Mouse (Mus musculus): Measurements from ENCODE around the gene Sugp1. TPM values are rescaled to one million over a fixed set of nuclear protein-coding genes. Genes with fewer than 3 reads are reported as not detected.

Sugp1 gene
- polyA plus RNA-seq, 1 experiment = 34.5 TPM

DNA sequence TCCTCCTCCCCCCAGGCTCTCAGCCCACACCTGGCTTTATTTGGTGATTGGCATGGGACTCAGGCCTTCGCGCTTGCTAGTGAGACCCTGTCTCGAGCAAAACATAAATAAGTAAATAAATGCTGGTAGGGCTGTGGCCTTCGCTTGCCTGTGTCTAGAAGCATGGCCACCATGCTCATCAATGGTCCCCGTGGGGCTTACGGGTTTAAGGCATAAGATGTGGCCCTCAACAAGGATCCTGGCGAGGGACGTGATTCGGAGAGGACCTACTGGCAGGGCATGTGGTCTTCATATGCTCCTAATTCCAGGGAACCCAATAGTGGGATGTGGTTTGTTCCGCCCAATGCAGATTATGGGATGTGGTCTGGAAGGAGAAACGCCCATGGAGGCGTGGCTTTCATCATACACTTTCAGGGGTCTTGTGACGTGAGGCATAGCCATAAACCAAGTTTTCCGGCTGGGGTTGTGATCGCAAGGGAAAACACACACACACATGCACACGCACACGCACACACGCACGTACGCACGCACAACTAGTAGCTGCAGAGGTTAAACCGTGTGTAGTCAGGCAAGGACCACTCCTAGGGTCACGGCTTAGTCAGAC lies 68.7 kb downstream of the Sugp1 start:
- Histone ChIP-seq H3K4me1 (ENCODE audit: control insufficient read depth, insufficient read depth, low read length) (peaks cover 13% of the 10 kb centered on the region), H3K27ac (ENCODE audit: control insufficient read depth, insufficient read depth, low read depth, low read length) (no peak overlapping the region), H3K36me3 (ENCODE audit: control insufficient read depth, insufficient read depth, low read length) (no peaks in the 10 kb centered on the region), H3K27me3 (ENCODE audit: control insufficient read depth, insufficient read depth, low read length) (no peaks in the 10 kb centered on the region; the same call in 1 of the 2 replicates), H3K4me3 (ENCODE audit: control insufficient read depth, low read depth, low read length) (peak overlapping the region; percentile 83)
- TF ChIP-seq POLR2A (IDR thresholded peaks at IDR 0.05; ENCODE audit: control insufficient read depth, low read depth, low read length) = peak; percentile 41; the same call in 1 of the 2 replicates
- TF ChIP-seq CTCF (IDR thresholded peaks at IDR 0.05; ENCODE audit: control insufficient read depth, insufficient read depth, insufficient replicate concordance, low read depth, low read length) = no peak

DNA sequence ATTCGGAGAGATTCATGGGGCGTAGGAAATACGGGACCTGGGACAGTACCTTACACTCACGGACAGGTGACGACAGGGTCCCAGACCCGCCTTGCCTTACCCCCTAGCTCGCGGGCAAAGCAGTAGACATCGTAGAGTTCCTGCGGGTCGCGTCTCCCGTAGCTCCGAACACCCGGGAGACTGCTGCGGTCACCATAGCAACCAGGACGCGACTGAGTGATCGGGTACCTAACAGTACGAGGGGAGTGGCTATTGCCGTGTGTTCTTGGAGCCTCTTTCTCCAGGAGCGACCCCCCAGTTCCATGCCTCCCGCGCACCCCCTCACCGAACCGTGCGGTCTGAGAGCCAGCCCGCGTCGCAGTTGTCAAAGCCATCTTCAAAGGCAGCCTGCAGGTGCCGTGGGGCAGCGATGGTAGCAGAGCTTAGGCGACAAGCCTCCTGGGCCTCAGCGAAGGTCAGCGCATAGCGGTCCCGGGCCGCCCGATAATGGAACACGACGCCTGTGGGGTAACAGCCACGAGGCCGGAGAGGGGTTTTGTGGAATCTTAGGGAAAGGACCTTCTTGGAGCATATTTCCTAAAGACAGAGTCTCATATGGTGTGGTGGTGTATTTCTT lies 69.9 kb downstream of the Sugp1 start:
- Histone ChIP-seq H3K27me3 (ENCODE audit: control insufficient read depth, insufficient read depth, low read length) (no peaks in the 10 kb centered on the region; the same call in 1 of the 2 replicates), H3K36me3 (ENCODE audit: control insufficient read depth, insufficient read depth, low read length) (no peaks in the 10 kb centered on the region), H3K4me1 (ENCODE audit: control insufficient read depth, insufficient read depth, low read length) (peaks cover 13% of the 10 kb centered on the region), H3K4me3 (ENCODE audit: control insufficient read depth, low read depth, low read length) (peak overlapping the region; percentile 83), H3K27ac (ENCODE audit: control insufficient read depth, insufficient read depth, low read depth, low read length) (no peak overlapping the region)
- TF ChIP-seq POLR2A (IDR thresholded peaks at IDR 0.05; ENCODE audit: control insufficient read depth, low read depth, low read length) = no peak
- no peak for TF ChIP-seq CTCF (IDR thresholded peaks at IDR 0.05; ENCODE audit: control insufficient read depth, insufficient read depth, insufficient replicate concordance, low read depth, low read length)

GRCm38 (mm10) chr8:70114488-70114887 lies 71.9 kb downstream of the Sugp1 start:
- no peaks in the 10 kb centered on the region; the same call in 1 of the 2 replicates for H3K27me3 ChIP-seq (ENCODE audit: control insufficient read depth, insufficient read depth, low read length)
- peaks cover 13% of the 10 kb centered on the region for H3K4me1 ChIP-seq (ENCODE audit: control insufficient read depth, insufficient read depth, low read length)
- H3K36me3 ChIP-seq (ENCODE audit: control insufficient read depth, insufficient read depth, low read length) = no peaks in the 10 kb centered on the region
- TF ChIP-seq POLR2A (IDR thresholded peaks at IDR 0.05; ENCODE audit: control insufficient read depth, low read depth, low read length) (no peak), CTCF (IDR thresholded peaks at IDR 0.05; ENCODE audit: control insufficient read depth, insufficient read depth, insufficient replicate concordance, low read depth, low read length) (no peak)
- no peak overlapping the region for H3K4me3 ChIP-seq (ENCODE audit: control insufficient read depth, low read depth, low read length)
- no peak overlapping the region for H3K27ac ChIP-seq (ENCODE audit: control insufficient read depth, insufficient read depth, low read depth, low read length)

DNA sequence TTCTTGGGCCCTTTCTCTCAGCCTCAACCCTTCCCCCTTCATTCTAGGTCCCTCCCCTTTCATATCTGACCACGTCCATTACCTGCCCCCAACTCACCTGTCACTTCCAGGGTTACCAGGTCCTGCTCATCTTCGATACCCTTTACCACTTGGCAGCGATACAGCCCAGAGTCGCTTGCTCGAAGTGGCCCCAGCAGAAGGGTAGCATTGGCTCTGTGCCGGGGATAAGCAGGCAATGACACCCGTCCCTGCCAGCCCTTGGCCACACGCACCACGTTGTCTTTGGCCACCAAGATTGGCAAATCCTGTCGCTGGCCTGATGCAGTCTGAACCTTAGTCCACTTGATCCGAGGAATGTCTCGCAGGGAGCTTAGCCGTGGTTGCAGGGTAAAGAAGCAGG lies 72.3 kb downstream of the Sugp1 start:
- Histone ChIP-seq H3K36me3 (ENCODE audit: control insufficient read depth, insufficient read depth, low read length) (no peaks in the 10 kb centered on the region), H3K27me3 (ENCODE audit: control insufficient read depth, insufficient read depth, low read length) (no peaks in the 10 kb centered on the region; the same call in 1 of the 2 replicates), H3K27ac (ENCODE audit: control insufficient read depth, insufficient read depth, low read depth, low read length) (no peak overlapping the region), H3K4me3 (ENCODE audit: control insufficient read depth, low read depth, low read length) (no peak overlapping the region), H3K4me1 (ENCODE audit: control insufficient read depth, insufficient read depth, low read length) (peaks cover 13% of the 10 kb centered on the region)
- no peak for TF ChIP-seq POLR2A (IDR thresholded peaks at IDR 0.05; ENCODE audit: control insufficient read depth, low read depth, low read length)
- no peak for TF ChIP-seq CTCF (IDR thresholded peaks at IDR 0.05; ENCODE audit: control insufficient read depth, insufficient read depth, insufficient replicate concordance, low read depth, low read length)

GRCm38 (mm10) chr8:70117611-70118010 lies 75.0 kb downstream of the Sugp1 start:
- TF ChIP-seq CTCF (IDR thresholded peaks at IDR 0.05; ENCODE audit: control insufficient read depth, insufficient read depth, insufficient replicate concordance, low read depth, low read length) (no peak), POLR2A (IDR thresholded peaks at IDR 0.05; ENCODE audit: control insufficient read depth, low read depth, low read length) (no peak)
- no peaks in the 10 kb centered on the region for H3K36me3 ChIP-seq (ENCODE audit: control insufficient read depth, insufficient read depth, low read length)
- H3K4me3 ChIP-seq (ENCODE audit: control insufficient read depth, low read depth, low read length) = no peak overlapping the region
- H3K4me1 ChIP-seq (ENCODE audit: control insufficient read depth, insufficient read depth, low read length) = peaks cover 5% of the 10 kb centered on the region
- no peak overlapping the region for H3K27ac ChIP-seq (ENCODE audit: control insufficient read depth, insufficient read depth, low read depth, low read length)
- H3K27me3 ChIP-seq (ENCODE audit: control insufficient read depth, insufficient read depth, low read length) = no peaks in the 10 kb centered on the region

DNA sequence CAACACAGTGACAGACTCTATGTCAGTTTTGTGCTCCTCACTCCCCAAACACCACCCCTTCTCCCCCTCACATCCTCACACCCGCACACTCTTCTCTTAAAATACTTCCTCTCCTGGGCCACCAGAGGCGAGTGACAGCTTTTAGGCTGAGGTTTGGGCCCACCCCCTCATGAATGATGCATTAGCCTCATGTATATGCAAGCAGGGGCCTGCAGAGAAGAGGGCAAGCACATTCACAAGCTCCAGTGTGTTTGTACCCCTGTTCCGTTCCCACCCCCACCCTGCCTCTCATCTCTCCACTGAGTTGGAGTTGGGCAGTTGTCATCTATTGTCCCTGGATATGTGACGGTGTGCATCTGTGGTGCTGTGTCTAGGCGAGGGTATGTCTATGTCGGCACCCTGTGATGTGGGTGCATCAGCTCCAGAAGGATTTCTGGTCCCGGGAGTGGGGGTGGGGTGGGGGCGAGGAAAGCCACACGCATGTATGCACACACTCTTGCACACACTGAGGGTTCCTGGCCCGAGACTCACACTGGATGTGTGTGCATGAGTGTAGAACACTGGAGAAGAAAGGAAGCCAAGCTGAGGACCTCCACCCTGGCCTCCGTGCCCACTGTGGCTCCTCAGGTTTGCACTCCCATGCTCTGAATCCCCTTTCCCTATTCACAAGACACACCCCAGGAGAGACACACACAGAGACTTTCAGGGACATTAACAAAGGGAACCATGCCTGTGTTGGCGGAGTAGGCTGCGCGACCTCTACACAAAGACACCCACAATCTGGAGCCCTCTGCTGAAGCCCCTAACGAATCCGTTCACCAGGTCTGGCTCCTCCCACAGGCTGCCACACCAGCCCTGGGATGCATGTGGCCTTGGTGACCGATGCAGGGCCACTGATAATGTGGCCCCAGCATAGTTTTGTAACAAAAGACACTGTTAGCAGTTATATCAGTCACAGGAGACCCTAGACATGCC lies 76.4 kb downstream of the Sugp1 start:
- H3K27ac ChIP-seq (ENCODE audit: control insufficient read depth, insufficient read depth, low read depth, low read length) = no peak overlapping the region
- H3K36me3 ChIP-seq (ENCODE audit: control insufficient read depth, insufficient read depth, low read length) = no peaks in the 10 kb centered on the region
- peaks cover 3% of the 10 kb centered on the region; the same call in 1 of the 2 replicates for H3K4me1 ChIP-seq (ENCODE audit: control insufficient read depth, insufficient read depth, low read length)
- H3K27me3 ChIP-seq (ENCODE audit: control insufficient read depth, insufficient read depth, low read length) = no peaks in the 10 kb centered on the region
- no peak overlapping the region for H3K4me3 ChIP-seq (ENCODE audit: control insufficient read depth, low read depth, low read length)
- TF ChIP-seq POLR2A (IDR thresholded peaks at IDR 0.05; ENCODE audit: control insufficient read depth, low read depth, low read length) (no peak), CTCF (IDR thresholded peaks at IDR 0.05; ENCODE audit: control insufficient read depth, insufficient read depth, insufficient replicate concordance, low read depth, low read length) (no peak)

- Histone ChIP-seq H3K36me3 (ENCODE audit: control insufficient read depth, insufficient read depth, low read length) (no peaks in the 10 kb centered on the region), H3K27me3 (ENCODE audit: control insufficient read depth, insufficient read depth, low read length) (no peaks in the 10 kb centered on the region), H3K27ac (ENCODE audit: control insufficient read depth, insufficient read depth, low read depth, low read length) (no peak within 1 kb of the TSS), H3K4me1 (ENCODE audit: control insufficient read depth, insufficient read depth, low read length) (peaks cover 3% of the 10 kb centered on the region; the same call in 1 of the 2 replicates), H3K4me3 (ENCODE audit: control insufficient read depth, low read depth, low read length) (no peak within 1 kb of the TSS; the same call in 1 of the 2 replicates)
- TF ChIP-seq POLR2A (IDR thresholded peaks at IDR 0.05; ENCODE audit: control insufficient read depth, low read depth, low read length) (no peak), CTCF (IDR thresholded peaks at IDR 0.05; ENCODE audit: control insufficient read depth, insufficient read depth, insufficient replicate concordance, low read depth, low read length) (no peak)
Measured at GRCm38 (mm10) chr8:70120667-70121066, 78.1 kb downstream of the Sugp1 start, which contains the start of gene Ncan. TSS of gene Ncan (minus strand) at chr8:70120873.

Other genes starting within 250 kb of the Sugp1 start
- gene Gmip, start 234.1 kb upstream of the Sugp1 start, polyA plus RNA-seq (2012; rRNA removed) = 4.4 and 4.5 TPM in 2 replicates
- gene Lpar2, start 220.4 kb upstream of the Sugp1 start, polyA plus RNA-seq (2012; rRNA removed) = 7.9 and 10.1 TPM in 2 replicates
- gene Pbx4, start 210.3 kb upstream of the Sugp1 start, polyA plus RNA-seq (2012; rRNA removed) = 187 and 222 TPM in 2 replicates
- gene Cilp2, start 155.1 kb upstream of the Sugp1 start, polyA plus RNA-seq (2012; rRNA removed) = 0.36 and 0.51 TPM in 2 replicates
- gene Tssk6, start 140.6 kb upstream of the Sugp1 start, polyA plus RNA-seq (2012; rRNA removed) = 844 and 936 TPM in 2 replicates
- gene Ndufa13, start 140.3 kb upstream of the Sugp1 start, polyA plus RNA-seq (2012; rRNA removed) = 122 and 131 TPM in 2 replicates
- 0.95 TPM in 2 replicates for gene Yjefn3, start 140.1 kb upstream of the Sugp1 start, polyA plus RNA-seq (2012; rRNA removed)
- gene Gatad2a, start 46.4 kb upstream of the Sugp1 start, polyA plus RNA-seq (2012; rRNA removed) = 80.8 and 84.9 TPM in 2 replicates
- gene Mau2, start 79 bp upstream of the Sugp1 start, polyA plus RNA-seq (2012; rRNA removed) = 46.0 and 52.7 TPM in 2 replicates
- gene Tm6sf2, start 30.1 kb downstream of the Sugp1 start, polyA plus RNA-seq (2012; rRNA removed) = 11.0 and 14.1 TPM in 2 replicates
- gene Hapln4, start 40.6 kb downstream of the Sugp1 start, polyA plus RNA-seq (2012; rRNA removed) = 0.23 and 0.31 TPM in 2 replicates
- 7.3 and 8.9 TPM in 2 replicates for gene Ncan, start 78.1 kb downstream of the Sugp1 start, polyA plus RNA-seq (2012; rRNA removed)
- 3.8 and 4.8 TPM in 2 replicates for gene Nr2c2ap, start 88.5 kb downstream of the Sugp1 start, polyA plus RNA-seq (2012; rRNA removed)
- gene Rfxank, start 96.3 kb downstream of the Sugp1 start, polyA plus RNA-seq (2012; rRNA removed) = 19.1 TPM in 2 replicates
- 104 and 117 TPM in 2 replicates for gene Borcs8, start 96.7 kb downstream of the Sugp1 start, polyA plus RNA-seq (2012; rRNA removed)
- gene Mef2b, start 96.9 kb downstream of the Sugp1 start, polyA plus RNA-seq (2012; rRNA removed) = 2.6 and 3.7 TPM in 2 replicates
- 13.4 and 17.7 TPM in 2 replicates for gene Tmem161a, start 129.5 kb downstream of the Sugp1 start, polyA plus RNA-seq (2012; rRNA removed)
- gene Slc25a42, start 169.5 kb downstream of the Sugp1 start, polyA plus RNA-seq (2012; rRNA removed) = 11.8 and 12.3 TPM in 2 replicates
- gene Sugp2, start 191.4 kb downstream of the Sugp1 start, polyA plus RNA-seq (2012; rRNA removed) = 206 and 208 TPM in 2 replicates
- 5.4 and 5.5 TPM in 2 replicates for gene Armc6, start 191.7 kb downstream of the Sugp1 start, polyA plus RNA-seq (2012; rRNA removed)
- 7.3 and 9.8 TPM in 2 replicates for gene Homer3, start 240.0 kb downstream of the Sugp1 start, polyA plus RNA-seq (2012; rRNA removed)